Mouse (Mus musculus) adrenal gland, postnatal 25 days (tissue): ENCODE results near the gene Endog. TPM values are rescaled to one million over a fixed set of nuclear protein-coding genes. Genes with fewer than 3 reads are reported as not detected.

Experiments
- DNase-seq: peaks from one replicate; pipeline ENCODE4 v3.0.0; 2021; ENCODE audit warnings: mixed read lengths
- total RNA-seq: library from RNA; stranded (reverse); gene quantifications from 2 replicates; pipeline ENCODE4 v1.2.3, GENCODE M21; 2021

Endog gene
- total RNA-seq, 1 experiment from 2014 or later: 34.8 TPM

- DNase-seq: no peak
Observed at GRCm38 (mm10) chr2:30211408-30212168, 40.3 kb downstream of the Endog start.

- no peak for DNase-seq
Observed at GRCm38 (mm10) chr2:30212169-30212545, 40.9 kb downstream of the Endog start.

GRCm38 (mm10) chr2:30212951-30213350 is 41.7 kb downstream of the Endog start:
- DNase-seq: no peak

- no peak for DNase-seq
Observed at GRCm38 (mm10) chr2:30214745-30215144, 43.5 kb downstream of the Endog start.

GRCm38 (mm10) chr2:30215493-30215892 is 44.2 kb downstream of the Endog start:
- DNase-seq: no peak

- DNase-seq: no peak
Observed at GRCm38 (mm10) chr2:30216293-30216692, 45.0 kb downstream of the Endog start.

Other genes with a start within 250 kb of the Endog start
- gene Gle1, start 236.1 kb upstream of the Endog start, total RNA-seq: 39.1 and 41.9 TPM in 2 replicates
- gene Sptan1, start 205.9 kb upstream of the Endog start, total RNA-seq: 206 and 225 TPM in 2 replicates
- gene Wdr34, start 122.6 kb upstream of the Endog start, total RNA-seq: 18.5 and 26.6 TPM in 2 replicates
- 244 and 253 TPM in 2 replicates for gene Set, start 114.1 kb upstream of the Endog start, total RNA-seq
- gene Pkn3, start 93.8 kb upstream of the Endog start, total RNA-seq: 7.6 and 8.6 TPM in 2 replicates
- gene Zdhhc12, start 77.8 kb upstream of the Endog start, total RNA-seq: 26.0 and 27.4 TPM in 2 replicates
- gene Zer1, start 46.9 kb upstream of the Endog start, total RNA-seq: 40.0 and 51.7 TPM in 2 replicates
- 54.0 and 71.3 TPM in 2 replicates for gene Tbc1d13, start 37.7 kb upstream of the Endog start, total RNA-seq
- gene Spout1, start 7.0 kb downstream of the Endog start, total RNA-seq: 25.9 and 28.7 TPM in 2 replicates
- 25.7 and 28.7 TPM in 2 replicates for gene Kyat1, start 34.4 kb downstream of the Endog start, total RNA-seq
- 51.1 and 52.2 TPM in 2 replicates for gene Lrrc8a, start 66.2 kb downstream of the Endog start, total RNA-seq
- gene Gm28035, start 69.1 kb downstream of the Endog start, total RNA-seq: 1.5 and 2.9 TPM in 2 replicates
- gene Phyhd1, start 94.7 kb downstream of the Endog start, total RNA-seq: 9.6 and 18.1 TPM in 2 replicates
- not detected in 2 replicates for gene Gm28038, start 109.5 kb downstream of the Endog start, total RNA-seq
- 39.7 and 47.3 TPM in 2 replicates for gene Dolk, start 114.8 kb downstream of the Endog start, total RNA-seq
- 38.0 and 38.9 TPM in 2 replicates for gene Nup188, start 114.9 kb downstream of the Endog start, total RNA-seq
- gene Sh3glb2, start 187.8 kb downstream of the Endog start, total RNA-seq: 90.0 and 111 TPM in 2 replicates
- 65.4 and 83.5 TPM in 2 replicates for gene Miga2, start 192.7 kb downstream of the Endog start, total RNA-seq
- 22.3 and 28.5 TPM in 2 replicates for gene Dolpp1, start 220.8 kb downstream of the Endog start, total RNA-seq
- 130 and 142 TPM in 2 replicates for gene Crat, start 244.3 kb downstream of the Endog start, total RNA-seq
- gene Ptpa, start 244.5 kb downstream of the Endog start, total RNA-seq: 130 and 145 TPM in 2 replicates